Mouse (Mus musculus): ENCODE measurements around the gene Arhgap35.
A peak's percentile ranks its signal among the peaks of the same experiment; 100 is the strongest.

The Arhgap35 gene

DNA sequence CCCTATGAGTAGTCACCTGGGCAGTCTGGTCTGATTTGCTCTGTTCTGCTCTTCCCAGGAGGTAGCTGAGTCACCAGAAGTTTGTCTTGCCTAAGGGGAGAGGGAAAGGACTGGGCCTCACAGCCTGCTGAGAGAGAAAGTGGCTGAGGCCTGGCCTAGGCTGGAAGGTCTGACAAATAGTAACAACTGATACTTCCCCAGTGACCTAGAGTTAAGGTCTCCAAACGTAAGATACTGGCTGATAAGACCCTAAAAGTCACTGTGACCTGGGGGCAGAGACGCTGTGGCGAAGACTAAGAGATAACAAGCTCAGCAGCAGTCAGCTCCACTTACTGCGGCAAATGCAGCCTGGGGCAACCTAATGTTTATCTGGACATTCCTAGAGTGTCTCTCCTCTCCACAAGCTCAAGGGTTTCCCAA, 13.1 kb downstream of the Arhgap35 start:
- DNase-seq, result no peak

DNA sequence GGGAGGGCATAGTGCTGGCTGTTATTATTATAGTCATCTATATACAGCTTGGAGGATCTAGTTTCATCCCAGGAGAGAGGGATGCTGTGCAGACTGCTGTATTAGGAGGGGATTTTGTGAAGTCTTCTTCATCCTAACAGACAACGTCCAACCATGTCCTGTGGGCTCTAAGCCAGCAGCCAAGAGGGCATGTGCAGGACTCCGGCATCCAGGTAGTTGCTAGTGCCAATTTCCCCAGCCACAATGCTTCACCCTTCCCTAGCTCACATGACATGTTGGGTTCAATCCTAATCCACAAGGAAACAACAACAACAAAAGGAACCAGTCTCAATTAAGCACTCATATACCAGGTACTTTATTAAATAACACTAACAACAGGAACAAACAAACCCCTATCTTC, 15.8 kb downstream of the Arhgap35 start:
- no peak for DNase-seq

DNA sequence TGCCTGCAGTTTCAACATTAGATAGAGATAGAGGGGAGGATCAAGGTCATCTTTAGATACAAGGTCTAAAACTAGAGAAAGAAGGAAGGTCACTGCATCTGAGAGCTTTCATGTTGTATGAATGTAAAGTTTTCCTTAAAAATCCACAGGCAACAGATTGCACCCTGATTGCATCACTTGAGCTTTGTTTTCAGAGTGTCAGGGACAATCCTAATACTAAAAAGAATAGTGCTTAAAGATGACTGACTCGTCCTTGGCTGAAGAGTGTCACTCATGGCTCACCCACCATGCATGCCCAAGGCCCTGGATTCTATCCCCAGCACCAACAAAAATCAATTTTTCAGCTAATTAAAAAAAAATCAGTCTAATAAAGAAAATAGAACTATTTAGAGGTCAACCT, 23.5 kb downstream of the Arhgap35 start:
- DNase-seq, result no peak

DNA sequence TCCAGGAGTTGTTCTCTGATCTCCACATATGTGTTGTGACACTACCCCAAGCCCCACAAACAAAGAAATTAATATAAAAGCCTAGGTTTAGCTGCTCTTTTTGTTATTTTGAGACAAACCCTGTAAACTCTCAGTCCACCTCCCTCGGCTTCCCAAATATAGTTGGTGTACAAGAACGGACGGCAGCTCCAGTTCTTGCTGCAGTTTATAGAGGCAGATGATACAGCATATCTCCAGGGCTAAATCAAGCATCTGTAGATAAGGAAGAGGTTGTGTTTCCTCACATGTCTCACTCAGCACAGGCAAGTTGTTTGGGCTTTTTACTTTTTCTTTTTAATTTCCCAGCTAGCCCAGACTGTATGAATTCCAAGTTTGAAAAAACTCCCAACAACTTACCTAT, 27.1 kb downstream of the Arhgap35 start:
- no peak for DNase-seq

DNA sequence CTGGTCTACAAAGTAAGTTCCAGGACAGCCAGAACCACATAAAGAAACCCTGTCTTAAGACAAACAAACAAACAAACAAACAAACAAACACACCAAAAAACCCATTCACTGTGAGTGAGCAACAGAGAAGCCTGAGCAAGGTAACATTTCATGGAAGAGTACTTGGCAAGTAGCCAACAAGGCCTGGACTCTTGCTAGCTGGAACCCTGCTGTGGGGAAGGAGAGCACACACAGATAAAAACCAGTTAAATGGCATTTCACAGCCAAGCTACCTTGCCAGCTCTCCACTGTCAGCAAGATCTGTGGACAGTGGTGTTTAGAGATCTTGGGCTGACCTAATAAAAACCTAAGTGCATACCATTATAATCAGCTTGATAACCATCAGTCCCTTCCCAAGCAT, 30.4 kb downstream of the Arhgap35 start:
- peak; percentile 74 for DNase-seq

DNA sequence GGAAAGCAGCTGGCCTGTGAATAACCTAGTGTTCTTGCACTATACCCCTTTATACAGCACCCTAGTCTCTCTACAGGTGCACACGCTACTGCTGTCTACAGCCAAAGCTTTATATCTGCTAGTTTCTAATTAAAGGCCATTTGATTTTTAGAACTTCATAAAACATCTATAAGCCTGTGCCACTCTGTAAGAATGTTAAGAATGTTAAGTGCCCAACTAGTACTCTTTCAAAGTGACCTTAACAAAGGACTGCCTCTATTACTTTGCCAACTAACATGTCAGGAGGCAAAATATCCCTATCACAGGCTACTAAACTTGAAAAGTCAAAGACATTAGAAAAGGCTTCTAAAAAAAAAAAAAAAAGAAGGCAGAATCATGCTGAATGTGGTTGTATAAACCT, 31.0 kb downstream of the Arhgap35 start:
- DNase-seq, result no peak

DNA sequence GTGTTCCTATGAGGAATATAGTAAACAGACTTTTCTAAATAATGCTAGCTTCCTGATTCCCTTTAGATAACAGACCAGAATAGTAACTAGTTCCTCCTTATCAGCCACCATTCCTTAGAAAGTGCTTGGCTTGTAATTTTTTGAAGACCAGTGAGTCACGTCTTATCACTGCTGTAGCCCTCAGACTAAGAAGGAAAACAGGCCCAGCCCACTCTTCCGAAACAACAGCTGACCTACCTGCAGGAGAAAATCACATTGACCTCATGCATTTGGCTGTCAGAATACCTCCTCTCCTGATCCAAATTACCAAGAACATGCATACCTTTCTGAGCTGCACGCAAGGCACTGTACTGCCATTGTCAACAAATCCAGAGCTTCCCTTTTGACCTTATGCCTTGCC, 32.5 kb downstream of the Arhgap35 start:
- DNase-seq, result no peak

DNA sequence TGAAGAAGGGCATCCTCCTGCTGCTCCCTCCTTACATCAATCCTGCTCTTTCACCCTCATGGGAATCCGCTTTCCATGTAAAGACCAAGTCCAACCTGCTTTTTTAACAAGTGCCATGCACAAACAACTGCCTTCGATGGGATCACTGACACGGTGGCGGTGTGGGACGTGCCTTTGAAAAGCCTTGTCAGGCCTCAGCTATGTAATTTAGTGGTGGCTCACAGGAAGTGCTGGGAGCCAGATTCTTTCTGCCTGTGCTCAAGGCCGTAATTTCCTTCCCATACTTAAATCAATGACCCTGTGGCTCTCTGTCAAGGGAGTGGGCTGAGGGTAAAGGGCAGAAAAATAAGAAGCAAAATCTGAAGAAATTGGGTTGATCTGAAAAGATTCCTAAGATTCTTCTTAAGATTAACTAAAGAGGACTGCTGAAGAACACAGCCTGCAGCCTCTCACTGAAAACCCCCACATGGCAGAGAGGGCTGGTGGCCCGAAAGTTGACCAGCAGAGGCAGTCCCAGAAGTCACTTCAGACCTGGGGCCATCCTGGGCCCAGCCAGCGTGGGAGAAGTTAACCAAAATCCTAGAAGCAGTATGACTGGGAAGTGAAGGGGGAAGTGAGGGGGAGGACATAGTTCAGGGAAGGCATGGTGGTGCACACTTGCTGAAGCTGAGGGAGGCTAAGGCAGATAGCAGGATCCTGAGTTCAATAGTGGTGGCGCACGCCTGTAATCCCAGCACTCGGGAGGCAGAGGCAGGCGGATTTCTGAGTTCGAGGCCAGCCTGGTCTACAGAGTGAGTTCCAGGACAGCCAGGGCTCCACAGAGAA, 33.3 kb downstream of the Arhgap35 start:
- no peak for DNase-seq

DNA sequence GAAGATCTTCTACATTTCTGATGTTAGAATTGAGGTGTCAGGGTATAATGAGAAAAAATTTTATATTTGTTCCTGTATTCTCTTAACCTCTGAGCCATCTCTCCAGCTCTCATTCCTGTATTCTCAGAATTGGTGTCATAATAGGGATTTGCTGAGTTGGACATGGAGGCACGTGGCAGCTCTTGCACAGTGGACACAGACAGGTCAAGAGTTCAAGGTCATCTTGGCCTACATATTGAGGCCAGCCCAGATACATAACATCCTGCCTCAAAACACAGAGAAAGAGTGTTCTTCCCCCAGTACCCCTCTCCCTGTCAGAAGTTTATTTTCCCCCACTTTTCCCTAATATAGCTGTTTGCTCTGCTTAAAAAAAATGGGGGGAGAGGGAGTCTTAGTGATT, 38.1 kb downstream of the Arhgap35 start:
- no peak for DNase-seq

DNA sequence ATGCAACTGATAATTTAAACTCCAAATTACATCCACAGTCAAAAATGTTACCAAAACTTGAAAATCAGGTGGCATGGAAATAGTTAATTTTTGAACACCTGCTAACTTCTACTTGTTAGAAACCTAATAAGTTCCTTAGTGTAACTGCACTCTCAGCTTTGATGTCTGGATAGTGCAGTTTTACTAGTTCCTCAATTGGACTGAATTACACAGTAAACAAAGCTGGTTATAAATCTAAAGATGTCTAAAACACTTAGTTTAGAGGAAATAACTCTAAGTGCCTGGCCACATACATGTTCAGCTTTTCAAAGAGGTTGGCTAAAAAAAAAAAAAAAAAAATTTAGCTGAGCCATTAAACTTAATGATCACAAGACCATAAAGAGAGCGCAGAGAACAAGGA, 43.6 kb downstream of the Arhgap35 start:
- no peak for DNase-seq

DNA sequence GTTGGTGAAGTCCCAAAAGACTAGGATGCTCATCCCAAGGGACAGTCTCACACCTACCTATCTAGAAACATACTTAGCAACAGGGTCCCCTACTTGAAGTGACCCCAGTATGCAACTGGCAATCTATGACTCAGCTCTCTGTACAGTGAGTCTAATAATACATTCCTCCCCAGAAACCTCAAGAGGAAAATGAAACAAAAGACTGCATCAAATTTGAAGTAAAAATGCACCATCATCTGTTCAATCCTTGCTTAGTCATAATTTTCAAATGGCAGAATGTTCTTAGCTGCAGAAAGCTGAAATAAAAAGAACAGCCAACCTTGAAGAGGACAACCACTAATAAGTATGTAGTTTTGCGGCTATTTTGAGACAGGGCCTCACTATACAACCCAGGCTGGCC, 44.1 kb downstream of the Arhgap35 start:
- no peak for DNase-seq

DNA sequence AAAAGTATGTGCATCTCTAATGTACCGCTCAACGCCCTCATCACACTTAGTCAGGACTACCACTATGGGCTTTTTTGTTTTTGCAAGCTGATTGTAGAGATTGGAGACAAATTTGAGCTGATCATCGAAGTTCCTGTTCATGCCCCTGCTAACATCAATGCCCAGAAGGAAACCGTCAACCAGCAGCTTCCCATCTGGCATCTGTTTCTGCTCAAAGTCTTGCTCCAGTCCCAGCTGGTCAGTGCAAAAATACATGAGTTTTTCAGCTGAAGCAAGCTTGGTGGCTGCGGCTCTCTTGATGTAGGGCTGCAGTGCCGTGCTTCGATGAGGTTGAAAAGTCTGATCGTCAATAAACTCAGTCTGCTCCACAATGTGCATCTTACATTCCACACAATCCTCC, 50.3 kb downstream of the Arhgap35 start:
- no peak for DNase-seq

DNA sequence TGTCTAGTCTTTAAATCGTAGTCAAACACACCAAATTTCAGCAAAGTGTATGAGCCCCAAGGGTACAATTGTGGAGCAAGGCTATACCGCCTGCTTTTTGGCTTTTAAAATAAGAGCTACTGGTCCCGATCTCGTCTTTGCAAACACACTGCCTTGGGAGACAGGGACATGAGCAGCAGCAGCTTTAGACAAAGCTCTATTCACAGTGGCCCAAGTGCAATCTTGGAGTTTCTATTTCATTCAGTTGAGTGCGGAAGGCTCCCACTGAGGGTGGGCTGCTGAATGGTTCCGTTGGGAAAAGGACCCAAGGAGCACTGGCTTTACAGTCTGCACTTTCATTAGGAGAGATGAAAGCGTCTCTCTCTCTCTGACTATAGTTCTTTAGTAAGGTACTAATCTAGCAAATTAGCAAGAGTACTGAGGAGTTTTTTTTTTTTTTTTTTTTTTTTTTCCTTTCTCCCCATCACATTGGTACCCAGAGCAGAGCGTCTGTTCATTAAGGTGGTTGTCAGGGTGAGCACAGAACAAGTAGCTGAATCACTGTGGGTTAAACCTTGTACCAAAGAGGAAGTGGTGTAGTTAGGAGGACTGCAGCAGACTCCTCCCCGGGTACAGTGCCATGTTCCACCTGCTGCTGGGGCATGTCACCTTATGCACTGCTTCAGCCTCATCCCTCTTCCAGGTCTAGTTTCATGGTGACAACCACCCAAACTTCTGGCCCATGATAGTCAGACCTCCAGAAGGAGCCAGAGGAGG, 56.8 kb downstream of the Arhgap35 start:
- DNase-seq, result no peak

DNA sequence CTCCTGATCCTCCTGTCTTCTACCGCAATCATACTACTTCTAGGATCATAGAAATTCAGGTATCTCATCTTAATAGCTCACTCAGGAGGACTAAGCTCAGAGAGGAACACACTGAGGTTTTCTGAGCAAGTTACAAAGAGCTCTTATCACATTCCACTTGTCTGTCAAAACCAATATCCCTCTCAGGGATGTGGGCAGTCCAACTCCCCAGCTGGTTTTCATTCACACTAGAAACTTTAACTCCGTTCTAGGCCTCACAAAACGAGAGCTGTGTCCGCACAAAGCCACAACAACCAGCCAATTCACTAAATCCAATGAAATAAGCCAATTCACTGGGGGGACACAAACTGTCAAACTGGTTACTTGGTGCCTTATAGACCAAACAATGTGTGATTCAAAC, 57.5 kb downstream of the Arhgap35 start:
- DNase-seq, result no peak

DNA sequence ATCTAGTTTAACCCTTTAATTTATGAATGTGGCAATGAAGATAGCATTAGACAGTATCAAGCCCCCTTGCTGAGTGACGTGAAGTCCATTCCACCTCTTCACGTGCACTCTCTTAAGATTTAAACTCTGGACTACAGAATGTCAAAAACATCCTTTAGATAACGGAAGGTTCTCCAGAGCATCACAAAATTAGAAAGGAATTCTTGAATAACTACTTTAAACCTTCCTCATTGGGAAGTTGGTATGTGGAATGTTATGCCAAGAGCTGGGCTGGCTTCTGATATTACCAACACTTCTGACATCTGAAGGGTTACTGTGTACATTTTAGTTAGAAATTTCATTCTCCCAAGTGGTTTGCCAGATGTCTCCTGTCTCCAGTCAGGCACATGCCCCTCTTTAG, 60.6 kb downstream of the Arhgap35 start:
- no peak for DNase-seq

DNA sequence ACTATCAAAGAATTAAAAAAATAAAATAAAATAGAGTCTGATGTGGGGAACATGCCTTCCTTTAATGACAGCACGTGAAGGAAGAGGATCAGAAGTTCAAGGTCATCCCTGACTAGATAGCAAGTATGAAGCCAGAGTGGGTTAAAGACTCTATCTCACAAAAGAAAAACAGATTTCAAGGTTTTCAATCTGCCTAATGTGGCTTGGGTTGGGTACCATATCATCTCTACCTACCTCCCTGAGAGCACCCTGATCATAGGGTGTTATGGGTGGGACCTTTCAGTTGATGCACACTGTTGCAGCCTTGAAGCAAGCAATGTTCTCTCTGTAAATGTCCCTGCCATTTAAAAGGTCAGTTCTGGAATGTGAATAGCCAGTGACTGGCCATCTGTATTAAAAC, 63.2 kb downstream of the Arhgap35 start:
- DNase-seq, result no peak

DNA sequence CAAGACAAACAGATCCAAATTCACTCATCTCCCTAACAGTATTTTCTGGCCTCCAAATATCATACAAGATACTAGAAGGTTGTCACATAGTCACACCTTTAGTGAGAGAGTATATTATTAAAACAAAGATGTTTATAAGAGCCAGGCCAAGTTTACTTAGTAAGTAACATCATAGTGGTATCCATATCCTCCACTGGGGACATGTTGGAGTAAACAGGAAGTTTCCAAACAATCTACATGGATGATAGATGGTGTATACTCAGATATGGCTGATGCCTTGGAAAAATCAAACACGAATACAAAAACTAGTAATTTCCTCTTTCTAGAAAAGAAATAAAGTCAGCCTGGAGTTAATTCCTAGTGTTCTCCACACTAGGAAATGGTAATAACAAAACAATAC, 65.5 kb downstream of the Arhgap35 start:
- no peak for DNase-seq

DNA sequence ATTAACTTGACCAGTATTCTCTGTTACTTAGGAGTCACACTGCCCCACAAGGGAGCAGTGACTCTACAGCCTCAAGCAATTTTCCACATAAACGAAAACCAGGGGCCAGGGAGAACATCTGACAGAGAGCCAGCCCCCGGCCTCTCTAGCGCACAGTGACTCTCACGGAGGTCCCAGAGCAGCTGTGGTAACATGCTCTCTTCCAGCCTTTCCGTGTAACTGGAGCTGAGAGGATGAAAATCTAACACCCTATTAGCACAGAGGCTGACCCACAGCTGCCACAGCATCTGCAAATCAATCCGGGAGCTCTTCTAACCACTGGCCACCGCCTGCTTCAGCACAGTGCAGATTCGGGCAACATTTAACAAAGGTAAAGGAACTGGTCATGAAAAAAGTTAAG, 70.0 kb downstream of the Arhgap35 start:
- no peak for DNase-seq

DNA sequence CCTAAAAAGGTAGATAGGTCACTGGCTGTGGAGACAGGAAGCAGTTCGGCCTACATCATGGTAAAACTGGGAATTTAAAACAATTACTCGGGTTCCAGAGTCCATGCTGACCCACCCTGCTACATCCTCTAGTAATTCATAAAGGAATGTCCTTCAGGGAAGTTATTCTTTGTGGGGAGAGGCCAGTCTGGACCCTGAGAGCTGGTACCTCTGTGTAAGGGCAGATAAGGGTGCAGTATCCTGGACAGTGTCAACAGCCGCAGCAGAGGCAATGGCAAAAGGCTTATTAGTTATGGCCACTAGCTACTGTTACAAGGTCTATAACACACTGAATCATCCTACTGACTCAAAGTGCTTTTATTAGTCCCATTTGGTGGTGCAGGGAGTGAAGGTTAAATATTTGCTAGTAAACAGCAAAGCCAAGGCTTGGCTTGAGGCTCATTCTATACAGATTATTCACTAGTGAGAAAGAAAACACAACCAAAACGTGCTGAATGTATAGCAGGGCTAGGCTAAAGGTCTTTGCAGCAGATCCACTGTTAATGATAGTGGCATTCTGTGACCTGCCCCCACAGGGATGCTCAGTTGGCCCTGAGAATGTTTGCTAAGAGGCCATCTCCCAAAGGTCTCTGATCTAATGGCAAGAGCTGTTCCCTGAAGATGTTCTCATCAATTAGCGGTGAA, 77.4 kb downstream of the Arhgap35 start:
- no peak for DNase-seq

DNA sequence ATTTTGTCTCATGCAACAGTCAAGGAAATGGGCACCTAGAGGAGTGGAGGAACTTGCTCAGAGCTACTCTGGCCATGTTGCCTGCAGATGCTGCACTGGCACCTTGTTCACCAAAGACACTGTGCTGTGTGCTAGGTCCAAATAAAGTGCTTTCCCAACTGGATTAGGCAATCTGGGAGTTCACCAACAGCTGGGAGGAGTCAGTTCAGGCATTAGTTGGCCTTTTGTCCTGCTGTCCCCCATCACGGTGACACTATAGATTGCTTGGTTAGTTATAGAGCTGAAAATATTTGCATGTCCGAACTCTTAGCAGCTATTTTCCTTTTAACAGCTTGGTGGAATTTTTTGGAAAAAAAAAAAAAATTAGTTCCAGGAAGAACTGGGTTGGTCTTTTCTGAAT, 88.8 kb downstream of the Arhgap35 start:
- DNase-seq, result no peak

DNA sequence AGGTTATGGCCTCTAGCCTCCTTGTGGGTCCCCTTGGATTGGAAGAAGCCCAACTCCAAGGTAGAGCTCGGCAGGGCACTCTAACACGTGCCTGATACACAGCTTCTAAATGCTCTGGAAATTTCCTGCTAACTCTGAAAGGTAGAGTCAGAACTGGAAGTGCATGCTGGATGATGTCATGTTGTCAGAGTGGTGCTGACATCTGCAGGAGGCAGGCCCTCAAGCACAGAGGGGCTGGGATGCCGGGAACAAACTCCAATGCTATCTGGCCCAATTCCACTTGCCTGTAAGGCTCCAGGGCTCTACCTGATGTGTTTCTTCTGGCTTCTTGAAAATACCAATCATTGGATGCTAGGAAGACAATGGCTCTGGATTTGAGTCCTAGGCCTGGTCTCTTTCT, 89.3 kb downstream of the Arhgap35 start:
- DNase-seq, result no peak

DNA sequence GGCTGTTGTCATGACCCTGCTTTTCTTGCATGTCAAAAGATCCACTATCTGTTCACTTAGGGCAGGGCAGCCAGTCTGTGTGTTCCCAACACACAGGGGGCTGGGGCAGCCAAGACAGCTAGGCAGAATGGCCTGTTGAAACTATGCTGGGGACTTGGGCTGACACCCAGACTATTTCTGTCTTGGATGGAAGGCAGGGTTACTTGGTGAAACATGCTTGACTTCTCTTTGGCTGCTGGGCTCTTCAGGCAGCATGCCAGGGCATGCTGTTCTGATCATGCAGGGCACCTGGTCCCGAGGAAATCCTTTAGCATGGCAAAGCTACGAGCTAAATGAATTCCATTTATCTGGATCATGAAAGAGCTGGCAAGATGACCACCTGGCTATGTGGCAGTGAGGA, 90.5 kb downstream of the Arhgap35 start:
- peak; percentile 71 for DNase-seq

DNA sequence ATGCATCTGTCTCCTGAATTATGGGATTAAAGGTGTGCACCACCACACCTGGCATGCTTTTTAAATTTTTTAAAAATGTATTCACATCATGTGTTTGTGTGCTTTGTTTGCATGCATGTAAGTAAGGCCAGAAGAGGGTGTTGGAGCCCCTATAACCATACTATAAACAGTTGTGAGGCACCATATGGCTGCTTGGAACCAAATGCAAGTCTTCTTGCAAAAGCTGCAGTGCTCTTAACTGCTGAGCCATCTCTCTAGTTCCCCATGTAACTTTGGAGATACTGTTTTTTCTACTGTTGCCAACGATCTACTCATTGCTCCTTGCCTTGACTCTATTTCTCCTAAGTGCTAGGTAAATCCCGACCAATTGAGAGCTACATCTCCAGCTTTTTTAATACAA, 95.5 kb downstream of the Arhgap35 start:
- no peak for DNase-seq

DNA sequence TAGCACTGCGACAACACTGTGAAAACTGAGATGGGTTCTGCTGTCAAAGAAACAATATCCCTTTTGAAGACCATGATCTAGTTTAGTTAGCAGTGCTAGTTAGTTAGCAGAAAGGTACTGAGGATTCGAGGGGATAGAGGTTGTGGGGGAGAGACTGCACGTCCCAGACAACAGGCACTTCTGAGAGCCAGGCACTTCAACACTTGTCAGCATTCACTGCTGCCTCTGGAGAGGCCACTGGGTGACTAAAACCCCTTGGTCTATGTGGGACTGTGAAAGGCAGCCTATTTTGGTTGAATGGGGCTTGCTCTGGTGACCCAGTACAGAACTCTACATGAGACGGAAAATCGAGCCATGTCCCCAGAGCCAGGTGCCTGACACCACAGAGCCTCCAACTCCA, 97.6 kb downstream of the Arhgap35 start:
- no peak for DNase-seq

All from cerebellum, adult 9-10 months (tissue).